Mouse (Mus musculus) erythroblast, embryonic 14.5 days (primary cell): Measurements from ENCODE around the gene Ccm2.

Source experiments
- GATA1 ChIP-seq: IDR thresholded peaks from 2 replicates; pipeline ENCODE4 v1.6.1; 2012; ENCODE audit warnings: low read length, inconsistent platforms, mixed read lengths
- TAL1 ChIP-seq: IDR thresholded peaks from 3 replicates; pipeline ENCODE4 v1.6.1; 2012; ENCODE audit warnings: low read length, inconsistent platforms, mixed read lengths

GRCm38 (mm10) chr11:6628568-6628967 lies 81.9 kb downstream of the Ccm2 start:
- TF ChIP-seq TAL1, result no peak
- TF ChIP-seq GATA1, result no peak
